Mouse (Mus musculus) layer of hippocampus, adult 18-20 months (tissue): ENCODE results near the gene Ang. TPM values are rescaled to one million over a fixed set of nuclear protein-coding genes. Genes with fewer than 3 reads are reported as not detected.

Experiments used
- total RNA-seq, 2 experiments: library from RNA; stranded (reverse); gene quantifications; 2 replicates each; pipeline ENCODE4 v1.2.3; 2021

The Ang gene
- total RNA-seq, 2 experiments from 2014 or later: 3.3 to 5.5 TPM

Other genes starting within 250 kb of the Ang start
- 1 to 10 TPM; 2.9 to 3.6 TPM for gene Tep1, start 220.6 kb upstream of the Ang start, total RNA-seq
- gene Klhl33, start 193.6 kb upstream of the Ang start, total RNA-seq: 1 to 10 TPM; 3.7 to 5.9 TPM
- 10 to 100 TPM; 34.9 to 39.0 TPM for gene Osgep, start 166.3 kb upstream of the Ang start, total RNA-seq
- 10 to 100 TPM; 62.8 to 65.7 TPM for gene Apex1, start 166.2 kb upstream of the Ang start, total RNA-seq
- gene Pip4p1, start 160.3 kb upstream of the Ang start, total RNA-seq: 10 to 100 TPM; 86.4 to 96.1 TPM
- 10 to 100 TPM; 13.1 to 18.3 TPM for gene Pnp, start 160.1 kb upstream of the Ang start, total RNA-seq
- gene Gm49342, start 146.6 kb upstream of the Ang start, total RNA-seq: 1 to 10 TPM; 6.2 to 9.3 TPM
- gene Pnp2, start 135.2 kb upstream of the Ang start, total RNA-seq: 1 to 10 TPM in 1 of 2 experiments, under 1 TPM in 1; 0.94 to 1.3 TPM
- not detected for gene Rnase10, start 83.4 kb upstream of the Ang start, total RNA-seq
- not detected for gene Rnase9, start 49.3 kb upstream of the Ang start, total RNA-seq
- gene Rnase11, start 41.0 kb upstream of the Ang start, total RNA-seq: not detected
- gene Rnase12, start 33.5 kb upstream of the Ang start, total RNA-seq: not detected
- gene Olfr750, start 16.7 kb upstream of the Ang start, total RNA-seq: not detected
- gene Rnase4, start 73 bp upstream of the Ang start, total RNA-seq: 10 to 100 TPM; 15.1 to 16.7 TPM
- not detected for gene Eddm3b, start 23.3 kb downstream of the Ang start, total RNA-seq
- under 1 TPM; 0.30 to 0.66 TPM for gene Rnase6, start 32.8 kb downstream of the Ang start, total RNA-seq
- gene Rnase1, start 55.6 kb downstream of the Ang start, total RNA-seq: 1 to 10 TPM; 2.4 to 3.7 TPM
- gene Rnase2b, start 71.1 kb downstream of the Ang start, total RNA-seq: under 1 TPM in 1 of 2 experiments, not detected in 1; 0.46 TPM
- not detected for gene Ang2, start 108.0 kb downstream of the Ang start, total RNA-seq
- gene Ear14, start 112.2 kb downstream of the Ang start, total RNA-seq: not detected
- gene Rnase2a, start 165.0 kb downstream of the Ang start, total RNA-seq: not detected